Mouse (Mus musculus): ENCODE data around the gene Slc16a7.

DNA sequence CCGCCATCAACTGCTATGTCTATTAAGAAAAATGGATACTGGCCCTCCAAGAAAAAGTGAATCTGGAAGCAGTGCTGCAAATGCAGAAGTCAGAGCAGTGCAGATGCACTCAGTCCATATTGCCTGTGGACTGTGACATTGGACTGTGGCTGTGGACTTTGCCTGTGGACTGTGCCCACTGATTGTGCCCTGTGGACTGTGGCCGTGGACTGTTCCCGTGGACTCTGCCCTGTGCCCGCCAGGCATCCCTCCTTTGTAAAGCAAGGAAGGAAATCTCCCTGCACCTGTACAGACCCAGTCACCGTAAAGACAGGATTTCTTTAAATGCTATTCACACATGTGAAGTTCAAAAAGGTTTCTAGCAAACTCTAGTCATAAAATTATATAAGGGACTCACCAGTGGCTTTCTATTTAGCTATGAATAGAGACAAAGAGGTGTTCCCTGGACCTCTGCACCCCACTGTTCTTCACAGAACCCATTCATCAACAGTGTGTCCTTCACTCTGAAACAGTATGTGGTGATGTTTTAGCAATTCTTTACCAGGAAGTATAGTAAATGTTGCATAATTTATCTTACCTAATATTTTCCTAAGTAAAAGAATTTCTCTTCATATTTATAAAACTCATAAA is 114.6 kb downstream of the Slc16a7 start:
- TF ChIP-seq POLR2A (IDR thresholded peaks at IDR 0.05; ENCODE audit: borderline replicate concordance, insufficient read depth, low read length) (no peak), CTCF (IDR thresholded peaks at IDR 0.05; ENCODE audit: borderline replicate concordance, insufficient read depth, low read depth, low read length) (no peak)
